Mouse (Mus musculus) heart, adult 2 months (tissue): Measurements from ENCODE around the gene Nsrp1.

Experiments used
- CTCF ChIP-seq: fragments of 200-600 bp; IDR thresholded peaks from 2 replicates; pipeline ENCODE4 v1.8.1; 2022; ENCODE audit warnings: antibody characterized with exemption, mild to moderate bottlenecking, moderate library complexity
- EP300 ChIP-seq: fragments of 200-500 bp; IDR thresholded peaks from 2 replicates; pipeline ENCODE4 v1.6.1; 2011; ENCODE audit warnings: low read depth, low read length, control low read depth; ENCODE audit not compliant: insufficient read depth
- POLR2A ChIP-seq: fragments of 200-500 bp; IDR thresholded peaks from 2 replicates; pipeline ENCODE4 v1.6.1; 2011; ENCODE audit warnings: mild to moderate bottlenecking, low read depth, low read length, control low read depth; ENCODE audit not compliant: insufficient read depth

- TF ChIP-seq CTCF = no peak
- TF ChIP-seq POLR2A = no peak
- TF ChIP-seq EP300 = no peak
Observed at GRCm38 (mm10) chr11:77021749-77022396, 56.4 kb downstream of the Nsrp1 start.
